Mouse (Mus musculus): ENCODE measurements around the gene Pls1. TPM values are rescaled to one million over a fixed set of nuclear protein-coding genes. Genes with fewer than 3 reads are reported as not detected.

The Pls1 gene
- polyA plus RNA-seq, 1 experiment from 2014 or later, result 11.5 TPM

Other genes starting within 250 kb of the Pls1 start
- gene Pcolce2, start 207.7 kb downstream of the Pls1 start, polyA plus RNA-seq (2015; fragmentation: Nextera tagmentation; extraction: Ambion mirVana), result 8.0 and 8.3 TPM in 2 replicates
- 3.4 and 3.9 TPM in 2 replicates for gene Trpc1, start 94.9 kb downstream of the Pls1 start, polyA plus RNA-seq (2015; fragmentation: Nextera tagmentation; extraction: Ambion mirVana)
- 13.0 and 13.7 TPM in 2 replicates for gene Atr, start 12.3 kb upstream of the Pls1 start, polyA plus RNA-seq (2015; fragmentation: Nextera tagmentation; extraction: Ambion mirVana)
- gene Xrn1, start 109.4 kb upstream of the Pls1 start, polyA plus RNA-seq (2015; fragmentation: Nextera tagmentation; extraction: Ambion mirVana), result 14.8 and 17.4 TPM in 2 replicates